Mouse (Mus musculus) layer of hippocampus, postnatal 14 days (tissue): ENCODE results near the gene Fbxo34. TPM values are rescaled to one million over a fixed set of nuclear protein-coding genes. Genes with fewer than 3 reads are reported as not detected.

ENCODE experiments used
- DNase-seq, 2 experiments: peaks; one replicate each; pipeline ENCODE4 v3.0.0; 2021 to 2022; ENCODE audit warnings: low spot score in 2 of 2, mixed read lengths in 1 of 2
- total RNA-seq, 2 experiments: library from RNA; stranded (reverse); gene quantifications; 2 replicates each; pipeline ENCODE4 v1.2.3; 2021

Gene Fbxo34
- total RNA-seq, 2 experiments from 2014 or later = 72.5 to 87.0 TPM

GRCm38 (mm10) chr14:47465468-47466175, 15.4 kb downstream of the Fbxo34 start:
- no peak for DNase-seq

DNA sequence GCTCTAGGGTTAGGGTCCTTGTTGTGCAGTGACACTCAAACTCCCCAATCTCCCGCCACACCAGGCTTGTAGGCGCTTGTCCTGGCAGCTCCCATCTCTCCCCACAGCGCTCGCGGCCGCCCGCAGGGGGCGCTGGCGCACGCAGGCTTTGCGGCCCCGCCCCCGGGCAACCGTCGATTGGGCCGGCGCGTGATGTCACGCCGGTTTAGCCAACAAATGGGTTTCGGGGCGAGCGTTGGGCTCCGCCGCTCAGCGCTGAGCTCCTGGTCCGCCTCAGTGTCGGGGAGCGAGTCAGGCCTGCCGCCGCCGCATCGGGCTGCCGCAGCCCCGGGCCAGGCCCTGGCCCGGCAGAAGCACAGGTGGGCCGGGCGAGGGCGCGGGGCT, 22.1 kb downstream of the Fbxo34 start:
- peak; percentile 97 for DNase-seq

DNA sequence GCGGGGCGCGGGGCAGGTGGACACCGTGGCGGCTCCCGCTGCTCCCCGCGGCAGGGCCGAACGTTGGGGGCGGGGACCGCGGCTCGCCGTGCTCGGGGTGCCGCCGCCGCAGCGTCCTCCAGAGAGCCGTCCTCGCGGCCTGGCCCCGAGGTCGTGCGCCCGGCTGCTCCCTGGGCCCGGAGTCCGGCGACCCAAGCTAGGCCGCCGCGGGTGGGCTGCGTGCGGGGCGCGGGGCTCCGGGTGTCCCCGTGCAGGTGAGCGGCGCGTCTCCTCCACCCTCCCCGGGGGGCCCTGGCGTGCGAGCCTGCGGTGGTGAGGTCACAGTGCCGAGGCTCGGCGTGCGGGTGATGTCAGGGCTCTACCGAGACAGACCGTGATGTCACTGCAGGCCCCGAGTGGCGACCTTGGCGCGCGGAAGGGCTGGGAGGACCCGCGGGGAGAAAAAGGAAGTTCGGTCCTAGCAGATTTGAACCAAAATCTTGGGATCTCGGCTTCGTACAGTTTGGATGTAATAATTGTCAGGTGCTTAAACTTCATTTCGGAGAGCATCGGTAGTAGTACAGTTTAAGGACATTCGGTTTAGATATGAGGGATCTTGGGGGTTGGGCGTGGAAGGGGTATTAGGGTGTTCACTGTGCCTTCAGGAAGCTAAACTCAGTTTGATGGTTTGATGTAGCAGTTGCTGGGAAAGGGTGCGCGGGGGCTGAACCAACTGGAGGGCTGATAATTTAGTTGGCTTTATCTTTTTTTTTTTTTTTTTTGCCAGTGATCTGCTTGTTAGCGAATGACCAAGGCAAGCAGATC, 22.7 kb downstream of the Fbxo34 start:
- peak; percentile 48 to 54 for DNase-seq

GRCm38 (mm10) chr14:47473891-47474290, 23.7 kb downstream of the Fbxo34 start:
- no peak for DNase-seq

DNA sequence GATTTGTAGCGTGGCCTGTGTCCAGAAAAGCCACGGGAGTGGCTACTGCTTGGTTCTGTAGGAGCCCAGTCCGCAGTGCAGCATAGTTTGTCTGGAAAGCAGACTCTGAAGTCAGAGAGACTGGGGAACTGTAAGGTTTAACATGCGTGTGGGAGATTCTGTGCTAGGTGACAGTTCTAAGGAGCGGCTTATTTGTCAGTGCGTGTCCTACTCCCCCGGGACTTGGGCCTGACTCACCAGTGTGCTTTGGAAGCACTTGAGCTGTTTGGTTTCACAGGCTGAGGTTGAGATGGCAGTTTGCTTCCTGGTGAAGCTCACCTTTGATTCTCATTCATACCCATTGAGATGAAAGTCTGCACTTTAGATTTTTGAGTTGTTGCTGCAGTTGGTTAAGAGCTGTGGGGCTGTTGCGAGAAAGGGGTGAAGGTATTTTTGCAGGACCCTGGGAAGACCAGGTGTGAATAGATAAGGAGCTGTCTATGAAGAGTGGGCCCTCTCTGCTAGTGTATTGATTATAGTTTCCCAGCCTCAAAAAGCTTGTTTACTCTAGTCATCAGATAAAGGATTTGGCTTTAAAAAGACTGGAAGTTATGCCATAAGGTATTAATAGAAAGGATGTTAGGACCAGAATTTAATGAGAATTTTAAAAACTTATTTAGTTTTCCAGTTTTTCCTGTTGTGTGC, 24.5 kb downstream of the Fbxo34 start:
- no peak for DNase-seq

DNA sequence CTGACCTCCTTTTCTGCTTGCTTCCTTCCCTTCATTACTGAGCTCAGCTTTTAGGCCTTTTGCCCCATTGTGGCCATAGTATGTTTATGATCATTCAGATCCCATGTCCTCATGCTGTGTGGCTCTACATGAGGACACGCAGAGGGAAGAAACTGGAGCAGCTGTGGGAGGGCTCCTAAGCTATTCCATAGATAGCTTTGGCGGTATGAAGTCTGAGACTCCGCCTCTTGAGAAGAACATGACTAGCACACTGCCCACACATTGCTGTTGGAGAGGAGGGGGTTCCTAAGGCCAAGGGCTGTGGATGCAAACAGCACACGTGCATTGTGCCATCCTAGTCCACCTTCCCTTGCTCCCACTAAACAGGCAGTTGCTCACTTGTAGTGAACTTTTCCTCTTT, 26.0 kb downstream of the Fbxo34 start:
- DNase-seq = no peak

DNA sequence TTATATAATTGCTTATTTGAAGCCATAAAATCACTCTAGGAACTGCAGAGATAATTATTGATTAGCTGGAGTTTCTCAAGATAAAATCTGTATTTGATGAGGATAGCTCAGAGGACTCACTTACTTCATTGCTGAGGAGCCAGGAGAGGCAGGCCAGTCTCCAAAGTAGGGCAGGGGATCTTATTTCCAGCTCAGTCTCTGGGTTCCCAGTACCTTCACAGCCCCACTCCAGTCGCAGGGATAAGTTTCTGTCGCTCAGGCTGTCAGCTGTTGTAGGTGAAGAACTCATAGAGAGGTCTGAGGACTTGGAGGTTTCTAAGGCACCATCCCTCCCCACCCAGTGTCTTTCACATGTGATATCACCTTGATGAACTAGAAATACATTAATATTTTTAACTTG, 27.5 kb downstream of the Fbxo34 start:
- no peak for DNase-seq

DNA sequence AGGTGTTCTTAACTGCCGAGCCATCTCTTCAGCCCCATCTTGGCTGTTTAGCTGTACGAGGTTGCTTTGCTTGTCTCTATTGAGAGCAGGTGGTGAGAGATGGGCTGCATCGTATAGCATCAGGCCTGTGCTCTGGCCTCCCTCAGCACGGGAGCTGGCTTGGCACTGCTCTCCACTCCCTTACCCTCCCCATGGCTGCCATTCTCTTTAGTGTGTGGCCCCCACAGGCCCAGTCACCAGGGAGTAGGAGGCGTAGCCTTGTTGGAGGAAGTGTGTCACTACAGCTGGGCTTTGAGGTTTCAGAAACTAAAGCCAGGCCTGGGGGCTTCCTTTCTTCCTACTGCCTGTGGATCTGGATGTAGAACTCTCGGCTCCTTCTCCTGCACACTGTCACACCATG, 32.0 kb downstream of the Fbxo34 start:
- DNase-seq = no peak

- no peak for DNase-seq
Observed at GRCm38 (mm10) chr14:47483099-47483498, 32.9 kb downstream of the Fbxo34 start.

- DNase-seq = no peak
Observed at GRCm38 (mm10) chr14:47488732-47489131, 38.5 kb downstream of the Fbxo34 start.

- DNase-seq = no peak
Observed at GRCm38 (mm10) chr14:47489310-47490097, 39.3 kb downstream of the Fbxo34 start.

GRCm38 (mm10) chr14:47490732-47491131, 40.5 kb downstream of the Fbxo34 start:
- no peak for DNase-seq

- DNase-seq = no peak
Observed at GRCm38 (mm10) chr14:47493592-47494361, 43.6 kb downstream of the Fbxo34 start.

- DNase-seq = no peak
Observed at GRCm38 (mm10) chr14:47495951-47496350, 45.7 kb downstream of the Fbxo34 start.

DNA sequence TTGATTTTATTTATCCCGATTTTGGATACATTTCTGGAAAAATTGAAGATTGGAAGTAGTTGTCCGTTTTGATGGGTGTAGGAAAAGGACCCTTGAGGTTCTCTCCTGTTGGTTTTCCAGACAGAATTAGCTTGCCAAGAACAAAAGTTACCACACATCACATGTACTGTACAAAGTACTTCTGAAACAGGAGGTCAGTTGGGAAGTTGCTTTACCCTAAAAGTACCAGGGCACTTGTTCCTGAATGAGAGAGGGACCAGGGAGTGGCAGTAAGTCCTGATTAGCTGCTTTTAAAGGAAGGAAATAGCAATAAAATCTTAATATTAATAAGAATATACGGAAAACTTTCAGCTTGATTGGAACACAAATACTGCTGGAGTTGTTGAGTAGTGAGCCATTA, 46.9 kb downstream of the Fbxo34 start:
- DNase-seq = no peak

GRCm38 (mm10) chr14:47498632-47499031, 48.4 kb downstream of the Fbxo34 start:
- DNase-seq = no peak

DNA sequence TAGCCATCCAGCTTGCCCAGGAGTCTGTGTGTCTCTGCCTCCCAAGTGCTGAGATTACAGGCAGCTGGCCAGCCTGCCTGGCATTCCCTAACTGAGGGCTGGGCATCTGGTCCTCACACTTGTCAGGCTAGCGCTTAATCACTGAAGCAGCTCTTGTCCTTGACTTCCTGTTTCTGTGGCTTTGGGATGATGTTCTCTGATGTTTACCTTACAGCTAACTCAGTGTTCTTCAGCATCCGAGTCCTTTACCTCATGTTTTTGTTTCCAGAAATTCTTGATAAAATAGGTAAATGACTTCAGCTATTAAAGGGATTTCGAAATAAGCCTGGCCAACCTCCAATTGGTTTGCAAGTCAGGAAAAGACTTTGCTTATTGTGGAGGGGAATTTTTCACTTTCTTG, 53.8 kb downstream of the Fbxo34 start:
- DNase-seq = no peak

DNA sequence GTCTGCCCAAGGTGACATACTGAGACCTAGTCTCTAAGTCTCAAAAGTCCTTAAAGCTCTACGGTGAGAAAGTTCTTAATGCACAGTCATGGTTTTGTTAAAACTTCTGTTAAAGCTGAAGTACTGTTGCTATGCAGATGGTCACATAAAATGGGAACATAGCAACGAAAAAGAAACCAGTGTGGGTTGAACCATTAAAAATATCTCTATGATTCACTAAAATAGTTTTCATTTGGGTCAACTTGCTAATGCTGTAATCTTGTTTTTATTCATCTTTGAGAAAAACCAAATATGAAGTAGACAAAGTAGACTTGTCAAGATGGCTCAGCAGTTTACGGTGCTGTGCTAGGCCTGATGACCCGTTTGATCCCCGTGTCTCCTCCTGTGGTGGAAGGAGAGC, 56.5 kb downstream of the Fbxo34 start:
- DNase-seq = peak in 1 of 2 experiments; percentile 54

DNA sequence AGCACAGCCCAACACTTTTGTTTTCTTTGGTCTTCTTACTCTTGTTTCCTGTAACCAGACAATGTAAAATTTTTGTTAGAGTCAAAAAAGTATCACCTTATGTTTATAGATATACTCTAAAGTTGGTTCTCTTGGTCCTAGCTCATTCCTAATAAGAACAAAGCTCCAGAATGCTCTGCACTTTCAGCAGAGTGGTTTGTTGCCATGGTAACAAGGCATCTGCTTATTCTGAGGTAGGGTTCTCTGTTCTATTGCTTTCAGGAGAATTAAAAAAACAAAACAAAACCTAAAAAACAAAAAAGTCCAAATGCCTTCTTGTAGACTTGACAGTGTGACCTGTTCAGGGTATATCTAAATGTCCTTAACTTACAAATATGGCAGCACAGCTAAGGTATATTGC, 57.8 kb downstream of the Fbxo34 start:
- peak in 1 of 2 experiments; percentile 44 for DNase-seq

- no peak for DNase-seq
Observed at GRCm38 (mm10) chr14:47510244-47510643, 60.0 kb downstream of the Fbxo34 start.
